Mouse (Mus musculus) layer of hippocampus, adult 18-20 months (tissue): ENCODE measurements at regions not wholly inside any gene's neighbourhood (a gene's known extent, or its start where the extent isn't known, plus 50 kb on each side); places are given as distances from the start of the nearest gene placed in this dataset.

Source experiments
- DNase-seq, 2 experiments: peaks; one replicate each; pipeline ENCODE4 v3.0.0; 2022; ENCODE audit warnings: low spot score in 2 of 2

- DNase-seq = peak; percentile 7 to 22
These were observed 127.8 kb downstream of the Stk31 start for GRCm38 (mm10) chr6:49523184-49523583.

GRCm38 (mm10) chr6:49523696-49524095 lies 128.3 kb downstream of the Stk31 start:
- DNase-seq = peak in 1 of 2 experiments; percentile 16

- no peak for DNase-seq
These were observed 138.6 kb downstream of the Stk31 start for GRCm38 (mm10) chr6:49533956-49534355.

GRCm38 (mm10) chr6:49534551-49534950 lies 139.1 kb downstream of the Stk31 start:
- DNase-seq = no peak

- DNase-seq = no peak
These were observed 149.5 kb downstream of the Stk31 start for GRCm38 (mm10) chr6:49544946-49545345.

GRCm38 (mm10) chr6:49555069-49555468 lies 159.7 kb downstream of the Stk31 start:
- no peak for DNase-seq

- DNase-seq = no peak
These were observed 163.1 kb downstream of the Stk31 start for GRCm38 (mm10) chr6:49558508-49558907.

GRCm38 (mm10) chr6:49559112-49559511 lies 163.7 kb downstream of the Stk31 start:
- DNase-seq = no peak

- DNase-seq = no peak
These were observed 182.9 kb downstream of the Stk31 start for GRCm38 (mm10) chr6:49578340-49578739.

- DNase-seq = no peak
These were observed 184.3 kb downstream of the Stk31 start for GRCm38 (mm10) chr6:49579691-49580090.

GRCm38 (mm10) chr6:49582040-49582707 lies 186.8 kb downstream of the Stk31 start:
- DNase-seq = no peak

- no peak for DNase-seq
These were observed 191.1 kb downstream of the Stk31 start for GRCm38 (mm10) chr6:49586553-49586952.

- DNase-seq = no peak
These were observed 193.3 kb downstream of the Stk31 start for GRCm38 (mm10) chr6:49588677-49589076.

- DNase-seq = peak; percentile 28 to 66
These were observed 195.7 kb downstream of the Stk31 start for GRCm38 (mm10) chr6:49590927-49591631.

GRCm38 (mm10) chr6:49591632-49592000 lies 196.2 kb downstream of the Stk31 start:
- DNase-seq = peak in 1 of 2 experiments; percentile 6

GRCm38 (mm10) chr6:49592676-49593075 lies 197.3 kb downstream of the Stk31 start:
- DNase-seq = no peak

GRCm38 (mm10) chr6:49603201-49603600 lies 207.8 kb downstream of the Stk31 start:
- no peak for DNase-seq

- no peak for DNase-seq
These were observed 208.4 kb downstream of the Stk31 start for GRCm38 (mm10) chr6:49603844-49604243.

- DNase-seq = no peak
These were observed 210.6 kb downstream of the Stk31 start for GRCm38 (mm10) chr6:49606028-49606427.

GRCm38 (mm10) chr6:49606626-49607158 lies 211.3 kb downstream of the Stk31 start:
- no peak for DNase-seq

GRCm38 (mm10) chr6:49624080-49624479 lies 198.4 kb upstream of the Npy start:
- no peak for DNase-seq

GRCm38 (mm10) chr6:49624564-49624963 lies 197.9 kb upstream of the Npy start:
- DNase-seq = no peak
